ENCODE assay signal across 23 mouse cellular contexts in the genomic region with DNA sequence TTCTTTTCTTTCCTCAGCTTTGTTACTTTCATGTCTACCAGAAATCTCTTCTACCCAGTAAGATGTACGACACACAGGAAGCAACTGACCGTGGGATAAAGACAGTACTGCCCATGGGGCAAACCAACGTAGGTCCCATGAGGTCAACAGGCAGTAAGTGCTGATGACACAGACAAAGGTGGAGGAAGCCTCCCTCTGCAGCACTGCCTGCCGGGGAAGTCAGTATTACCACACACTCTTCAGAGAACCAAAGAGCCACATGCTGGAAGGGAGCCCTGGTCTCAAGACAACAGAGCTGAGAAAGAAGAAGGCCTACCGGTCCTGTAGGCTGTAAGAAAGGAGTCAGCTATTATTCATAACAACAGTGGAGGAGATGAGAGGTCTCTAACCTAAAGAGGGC.
A peak's percentile ranks its signal among the peaks of the same experiment; 100 is the strongest.
DNase-seq lines count a peak whose midpoint lies in the region; ATAC-seq and TF ChIP-seq lines count a peak whose summit lies in the region.
"Had no signal": no experiment of that assay in that cellular context is flagged by ENCODE, and none has a peak within 500 bp of the region (broad histone marks: within the 10 kb centered on the region; RNA-seq: fewer than 3 reads in every experiment).

No protein-coding gene starts in this region.

- peak overlapping the region; percentile 52; the same call in 1 of the 2 replicates for H3K27ac ChIP-seq in CH12.LX (ENCODE audit: insufficient read depth, low read depth)
- no peak overlapping the region for H3K27ac ChIP-seq in hindbrain, embryonic 10.5 days
- H3K27ac ChIP-seq: embryonic facial prominence, embryonic 12.5 days; embryonic facial prominence, embryonic 15.5 days; forebrain, embryonic 12.5 days; forebrain, embryonic 15.5 days; hindbrain, embryonic 14.5 days; hindbrain, postnatal 0 days had no signal

- dilution Hi-C loops in CH12.LX (cut with MboI; ENCODE audit: extremely low pct_ligation_motif_present, extremely low pct_unique_long_range_greater_than_20kb, low sequenced_read_pairs): no loop called here

- H3K36me3 ChIP-seq in CH12.LX (replicated peaks in 1 of 2; ENCODE audit: control insufficient read depth in 1 of 2, insufficient read depth in 1 of 2, low read length in 1 of 2): peaks cover 0 to 2% of the 10 kb centered on the region in 2 experiments
- no peaks in the 10 kb centered on the region for H3K36me3 ChIP-seq in hindbrain, embryonic 10.5 days
- H3K36me3 ChIP-seq: embryonic facial prominence, embryonic 12.5 days; embryonic facial prominence, embryonic 15.5 days; forebrain, embryonic 12.5 days; forebrain, embryonic 15.5 days; G1E had no signal

- H3K9ac ChIP-seq in CH12.LX (ENCODE audit: insufficient read depth, low read depth): 0 out of 2 replicates have a peak overlapping the region, but pooled peaks have one; percentile 34
- H3K9ac ChIP-seq: embryonic facial prominence, embryonic 12.5 days; embryonic facial prominence, embryonic 15.5 days; forebrain, embryonic 12.5 days; forebrain, embryonic 15.5 days; hindbrain, embryonic 14.5 days had no signal

- no peak for TF ChIP-seq POLR2A in CH12.LX (IDR thresholded peaks at IDR 0.05; ENCODE audit: low read depth, low read length)

- no peak for TF ChIP-seq CTCF in CH12.LX (conservative IDR thresholded peaks at IDR 0.05 in 1 of 2, IDR thresholded peaks at IDR 0.05 in 1 of 2; ENCODE audit: low read depth in 2 of 2, low read length in 2 of 2)

- in situ Hi-C loops in CH12.LX (cut with MboI; ENCODE audit: low pct_ligation_motif_present, low pct_unique_long_range_greater_than_20kb, low sequenced_read_pairs): no loop called here

- peak; percentile 49 for TF ChIP-seq EP300 in CH12.LX (IDR thresholded peaks at IDR 0.05; ENCODE audit: low read length)

- H3K9me3 ChIP-seq in CH12.LX (replicated peaks; ENCODE audit: low read length): no peaks in the 10 kb centered on the region
- no peaks in the 10 kb centered on the region for H3K9me3 ChIP-seq in hindbrain, embryonic 10.5 days
- H3K9me3 ChIP-seq: embryonic facial prominence, embryonic 12.5 days; embryonic facial prominence, embryonic 15.5 days; forebrain, embryonic 12.5 days; forebrain, embryonic 15.5 days; G1E had no signal

- peak; percentile 68 for ATAC-seq in megakaryocyte, adult 5-6 weeks (ENCODE audit: poor library complexity, severe bottlenecking)
- ATAC-seq: forebrain, embryonic 15.5 days; hindbrain, postnatal 0 days; inflammation-experienced regulatory T-cells, adult 6 months; Patski had no signal

- no peaks in the 10 kb centered on the region for H3K79me2 ChIP-seq in CH12.LX (replicated peaks; ENCODE audit: control insufficient read depth, extremely low read depth, insufficient read depth, poor library complexity, severe bottlenecking)

- H3K4me3 ChIP-seq in CH12.LX (replicated peaks in 1 of 3; ENCODE audit: low read depth in 2 of 3, low read length in 2 of 3, poor library complexity in 1 of 3): no peak overlapping the region
- no peak overlapping the region for H3K4me3 ChIP-seq in hindbrain, embryonic 10.5 days
- H3K4me3 ChIP-seq: embryonic facial prominence, embryonic 12.5 days; embryonic facial prominence, embryonic 15.5 days; forebrain, embryonic 12.5 days; forebrain, embryonic 15.5 days had no signal

- DNase-seq in 416B (ENCODE audit: low read depth): peak; percentile 70
- no peak for DNase-seq in CH12.LX (ENCODE audit: extremely low read depth)
- DNase-seq in hindbrain, embryonic 10.5 days (ENCODE audit: low spot score): no peak
- no peak for DNase-seq in lung, postnatal 25 days (ENCODE audit: low spot score)
- DNase-seq in natural killer cell, adult 2 months (ENCODE audit: low spot score in 2 of 2): no peak
- DNase-seq: adrenal gland, postnatal 10 days; adrenal gland, postnatal 36 days; cerebellum, adult 18-20 months; cerebellum, adult 9-10 months; cerebellum, postnatal 14 days; gastrocnemius, postnatal 25 days; heart, postnatal 36 days had no signal

- TF ChIP-seq RAD21 in CH12.LX (IDR thresholded peaks at IDR 0.05; ENCODE audit: low read depth, low read length): no peak; the same call in 1 of the 2 replicates

- WGBS in hindbrain, embryonic 10.5 days: 77% methylated on average over 5 of the region's 5 CpGs

- H3K4me1 ChIP-seq in CH12.LX (ENCODE audit: control insufficient read depth in 1 of 2, insufficient read depth in 2 of 2): peaks cover 18 to 45% of the 10 kb centered on the region in 2 experiments
- H3K4me1 ChIP-seq in hindbrain, embryonic 10.5 days (replicated peaks): no peaks in the 10 kb centered on the region
- H3K4me1 ChIP-seq: embryonic facial prominence, embryonic 12.5 days; embryonic facial prominence, embryonic 15.5 days; forebrain, embryonic 12.5 days; forebrain, embryonic 15.5 days had no signal

- H3K27me3 ChIP-seq in CH12.LX (replicated peaks): no peaks in the 10 kb centered on the region
- H3K27me3 ChIP-seq in hindbrain, embryonic 10.5 days (ENCODE audit: insufficient read depth, poor library complexity, severe bottlenecking): no peaks in the 10 kb centered on the region
- H3K27me3 ChIP-seq: embryonic facial prominence, embryonic 12.5 days; embryonic facial prominence, embryonic 15.5 days; forebrain, embryonic 12.5 days; forebrain, embryonic 15.5 days; Patski had no signal

- no peak overlapping the region for H3K4me2 ChIP-seq in CH12.LX (ENCODE audit: insufficient read depth, low read depth, poor library complexity, severe bottlenecking)
- H3K4me2 ChIP-seq: embryonic facial prominence, embryonic 12.5 days; embryonic facial prominence, embryonic 15.5 days; forebrain, embryonic 12.5 days; forebrain, embryonic 15.5 days; heart, embryonic 11.5 days; hindbrain, embryonic 14.5 days had no signal

TF ChIP-seq in CH12.LX, 34 proteins besides CTCF, POLR2A, EP300 and RAD21:
- 0 out of 2 replicates have a peak, but pooled peaks have one; percentile 26 for TF ChIP-seq MXI1 (IDR thresholded peaks at IDR 0.05; ENCODE audit: low read depth, low read length)
- TF ChIP-seq JUND (conservative IDR thresholded peaks at IDR 0.05; ENCODE audit: low read depth, low read length): no peak
- 0 out of 2 replicates have a peak, but pooled peaks have one; percentile 34 for TF ChIP-seq KAT2A (IDR thresholded peaks at IDR 0.05; ENCODE audit: insufficient replicate concordance, low read length)
- 0 out of 2 replicates have a peak, but pooled peaks have one; percentile 36 for TF ChIP-seq MEF2A (IDR thresholded peaks at IDR 0.05; ENCODE audit: borderline replicate concordance, low read depth, low read length)
- peak; percentile 48; the same call in 1 of the 2 replicates for TF ChIP-seq NELFE (IDR thresholded peaks at IDR 0.05; ENCODE audit: low read depth, low read length)
- no peak for TF ChIP-seq JUN (IDR thresholded peaks at IDR 0.05; ENCODE audit: insufficient read depth, low read depth, low read length)
- TF ChIP-seq ZKSCAN1 (IDR thresholded peaks at IDR 0.05; ENCODE audit: borderline replicate concordance, low read depth, low read length): no peak
- TF ChIP-seq UBTF (IDR thresholded peaks at IDR 0.05; ENCODE audit: low read depth, low read length): no peak
- TF ChIP-seq TBP (conservative IDR thresholded peaks at IDR 0.05; ENCODE audit: low read depth, low read length): no peak
- peak; percentile 49 for TF ChIP-seq ELF1 (IDR thresholded peaks at IDR 0.05; ENCODE audit: low read depth, low read length)
- TF ChIP-seq SIN3A (IDR thresholded peaks at IDR 0.05; ENCODE audit: low read length): 0 out of 2 replicates have a peak, but pooled peaks have one; percentile 29
- TF ChIP-seq ZC3H11A (IDR thresholded peaks at IDR 0.05; ENCODE audit: low read depth, low read length): no peak
- no peak for TF ChIP-seq PAX5 (IDR thresholded peaks at IDR 0.05; ENCODE audit: low read length)
- no peak for TF ChIP-seq MAFK (IDR thresholded peaks at IDR 0.05; ENCODE audit: insufficient replicate concordance, low read length)
- TF ChIP-seq BHLHE40 (IDR thresholded peaks at IDR 0.05; ENCODE audit: low read depth, low read length): no peak
- 0 out of 2 replicates have a peak, but pooled peaks have one; percentile 43 for TF ChIP-seq RCOR1 (conservative IDR thresholded peaks at IDR 0.05; ENCODE audit: low read depth, low read length)
- TF ChIP-seq MAX (IDR thresholded peaks at IDR 0.05; ENCODE audit: low read length): peak; percentile 51; the same call in 1 of the 2 replicates
- TF ChIP-seq USF2 (conservative IDR thresholded peaks at IDR 0.05; ENCODE audit: low read depth, low read length): no peak
- no peak for TF ChIP-seq E2F4 (IDR thresholded peaks at IDR 0.05; ENCODE audit: insufficient replicate concordance, low read depth, low read length)
- no peak for TF ChIP-seq NRF1 (IDR thresholded peaks at IDR 0.05; ENCODE audit: low read depth, low read length)
- peak; percentile 43; the same call in 1 of the 2 replicates for TF ChIP-seq ETS1 (conservative IDR thresholded peaks at IDR 0.05; ENCODE audit: low read depth, low read length)
- TF ChIP-seq ZMIZ1 (IDR thresholded peaks at IDR 0.05; ENCODE audit: low read depth, low read length): 0 out of 2 replicates have a peak, but pooled peaks have one; percentile 34
- TF ChIP-seq TCF12 (IDR thresholded peaks at IDR 0.05; ENCODE audit: low read depth, low read length): peak; percentile 56; the same call in 1 of the 2 replicates
- peak; percentile 38 for TF ChIP-seq HCFC1 (IDR thresholded peaks at IDR 0.05; ENCODE audit: low read depth, low read length)
- no peak for TF ChIP-seq ZNF384 (IDR thresholded peaks at IDR 0.05; ENCODE audit: low read depth, low read length)
- no peak for TF ChIP-seq SMC3 (IDR thresholded peaks at IDR 0.05; ENCODE audit: low read depth, low read length)
- TF ChIP-seq MAZ (IDR thresholded peaks at IDR 0.05; ENCODE audit: low read depth, low read length): no peak
- 0 out of 2 replicates have a peak, but pooled peaks have one; percentile 44 for TF ChIP-seq MYC (IDR thresholded peaks at IDR 0.05; ENCODE audit: low read depth, low read length)
- 0 out of 2 replicates have a peak, but pooled peaks have one; percentile 49 for TF ChIP-seq CHD1 (IDR thresholded peaks at IDR 0.05; ENCODE audit: low read depth, low read length)
- 0 out of 2 replicates have a peak, but pooled peaks have one; percentile 41 for TF ChIP-seq IRF4 (IDR thresholded peaks at IDR 0.05; ENCODE audit: low read depth, low read length)
- 0 out of 2 replicates have a peak, but pooled peaks have one; percentile 34 for TF ChIP-seq CHD2 (IDR thresholded peaks at IDR 0.05; ENCODE audit: low read length)
- no peak for TF ChIP-seq GABPA (IDR thresholded peaks at IDR 0.05; ENCODE audit: insufficient replicate concordance, low read depth, low read length)
- no peak for TF ChIP-seq POLR2AphosphoS2 (IDR thresholded peaks at IDR 0.05; ENCODE audit: low read depth, low read length)
- no peak for TF ChIP-seq USF1 (IDR thresholded peaks at IDR 0.05; ENCODE audit: low read depth, low read length)
TF ChIP-seq in CH12.LX: peak in this region for 16.
